Mouse (Mus musculus): Measurements from ENCODE around the gene Nop2. TPM values are rescaled to one million over a fixed set of nuclear protein-coding genes. Genes with fewer than 3 reads are reported as not detected.
A peak's percentile ranks its signal among the peaks of the same experiment; 100 is the strongest.

Nop2 gene
- total RNA-seq, 2 experiments from 2014 or later, result 36.5 to 36.8 TPM

DNA sequence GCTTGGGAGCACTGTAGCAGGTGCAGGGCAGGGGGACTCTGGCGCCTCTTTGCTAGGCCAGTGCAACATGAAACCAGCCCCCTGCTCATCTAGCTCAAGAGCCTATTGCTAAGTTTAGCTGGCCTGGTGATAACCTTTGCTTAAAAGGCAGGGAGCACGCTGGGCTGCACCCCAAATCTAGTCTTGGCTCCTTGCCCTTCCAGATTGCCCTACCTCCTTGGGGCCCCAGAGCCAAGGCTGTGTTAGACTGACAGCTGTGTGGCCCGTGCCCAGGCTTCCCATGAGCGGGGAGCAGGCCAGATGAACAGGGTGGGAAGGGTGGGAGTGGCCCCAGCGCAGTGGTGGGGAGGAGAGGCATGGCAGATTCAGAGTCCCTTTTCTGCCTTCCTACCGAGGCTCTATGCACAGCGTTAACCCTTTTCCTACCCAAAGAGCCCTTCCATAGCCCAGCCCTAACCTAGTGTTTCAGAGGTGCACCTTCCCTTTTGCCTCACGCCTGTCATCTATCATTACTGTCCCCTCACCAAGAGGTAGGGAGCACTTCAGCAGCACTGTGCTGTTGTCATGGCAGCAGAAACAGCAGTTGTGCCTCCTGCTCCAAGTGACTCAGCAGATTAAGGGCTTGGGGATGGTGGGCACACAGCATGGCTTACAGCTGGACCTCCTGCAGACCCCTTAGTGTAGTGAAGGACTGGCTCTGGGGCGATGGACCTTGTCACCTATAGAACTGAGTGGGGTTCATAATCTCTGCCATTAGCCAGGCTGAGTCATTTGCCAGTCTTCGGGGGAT, 35.3 kb downstream of the Nop2 start:
- no peak for DNase-seq (ENCODE audit: low spot score in 2 of 2)

DNA sequence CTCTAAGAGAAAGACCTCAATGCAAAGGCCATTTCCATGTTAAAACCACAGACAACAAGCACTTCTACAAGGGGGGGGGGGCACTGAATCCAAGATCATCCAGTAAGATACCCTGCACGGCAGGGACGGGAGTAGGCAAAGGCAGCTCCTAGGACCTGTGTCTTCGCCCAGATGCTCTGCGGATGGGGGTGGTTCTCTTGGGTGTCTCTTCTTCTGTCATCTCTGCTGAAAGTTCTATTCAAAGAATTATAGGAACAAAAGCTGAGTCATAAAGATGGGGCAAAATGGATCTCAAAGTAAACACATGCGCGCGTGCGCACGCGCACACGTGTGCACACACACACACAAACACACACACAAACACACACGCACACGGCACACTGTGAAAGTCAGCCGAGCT, 36.4 kb downstream of the Nop2 start:
- no peak for DNase-seq (ENCODE audit: low spot score in 2 of 2)

DNA sequence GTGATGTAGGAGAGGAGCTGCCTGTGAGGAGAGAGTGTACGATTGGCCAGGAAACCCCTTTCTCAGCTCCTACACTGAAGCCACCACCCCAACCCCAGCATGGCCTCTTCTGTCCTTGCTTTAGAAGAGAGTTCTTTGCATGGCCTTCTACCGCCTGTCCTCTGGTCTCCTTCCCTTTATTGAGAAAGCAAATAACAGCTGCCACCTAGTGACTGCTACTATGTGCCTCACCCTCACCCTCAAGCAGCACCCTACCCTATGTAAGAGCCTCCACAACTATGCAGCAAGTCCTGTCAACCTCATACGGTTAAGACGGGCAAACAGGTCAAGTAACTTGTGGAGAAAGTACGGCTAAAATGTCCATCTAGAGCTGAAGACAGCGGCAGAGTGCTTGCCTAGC, 38.5 kb downstream of the Nop2 start:
- DNase-seq (ENCODE audit: low spot score in 2 of 2), result no peak

DNA sequence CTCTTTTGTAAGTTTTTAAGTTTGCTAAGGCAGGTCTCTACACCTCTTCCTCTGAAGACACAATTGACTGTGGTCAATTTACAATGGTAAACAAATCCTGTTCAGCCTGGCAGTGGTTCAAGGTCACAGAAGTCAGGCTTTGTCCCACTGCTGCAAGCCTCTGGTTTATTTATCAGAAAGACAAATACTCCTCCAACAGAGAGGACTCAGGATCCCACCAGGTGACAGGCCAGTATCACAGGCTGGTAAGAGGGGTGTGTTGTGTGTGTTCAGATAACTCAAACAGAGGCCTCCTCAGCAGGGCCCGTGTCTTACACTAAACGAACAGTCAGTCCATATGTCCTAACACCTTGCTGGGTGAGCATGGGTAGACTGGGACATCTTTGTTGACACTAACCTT, 40.8 kb downstream of the Nop2 start:
- no peak for DNase-seq (ENCODE audit: low spot score in 2 of 2)

DNA sequence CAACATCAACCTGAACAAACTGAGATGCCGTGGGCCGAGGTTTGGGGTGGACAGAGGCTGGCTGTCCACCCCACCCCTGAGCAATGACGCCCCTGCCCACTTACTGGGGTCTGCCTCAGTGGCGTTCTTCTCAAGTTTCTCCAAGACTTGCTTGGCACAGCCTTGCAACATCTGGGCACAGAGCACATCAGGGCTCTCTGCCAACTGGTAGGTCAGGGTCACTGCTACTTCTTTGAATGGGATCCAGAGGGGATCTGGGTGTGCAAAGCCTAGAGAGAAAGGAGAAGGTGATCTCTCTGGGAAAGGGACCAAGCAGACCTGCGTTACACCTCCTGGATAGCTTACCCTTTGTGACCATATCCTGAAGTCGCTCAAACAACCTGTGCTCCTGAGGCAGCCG, 41.5 kb downstream of the Nop2 start:
- peak in 1 of 2 experiments; percentile 40 for DNase-seq (ENCODE audit: low spot score in 2 of 2)

DNA sequence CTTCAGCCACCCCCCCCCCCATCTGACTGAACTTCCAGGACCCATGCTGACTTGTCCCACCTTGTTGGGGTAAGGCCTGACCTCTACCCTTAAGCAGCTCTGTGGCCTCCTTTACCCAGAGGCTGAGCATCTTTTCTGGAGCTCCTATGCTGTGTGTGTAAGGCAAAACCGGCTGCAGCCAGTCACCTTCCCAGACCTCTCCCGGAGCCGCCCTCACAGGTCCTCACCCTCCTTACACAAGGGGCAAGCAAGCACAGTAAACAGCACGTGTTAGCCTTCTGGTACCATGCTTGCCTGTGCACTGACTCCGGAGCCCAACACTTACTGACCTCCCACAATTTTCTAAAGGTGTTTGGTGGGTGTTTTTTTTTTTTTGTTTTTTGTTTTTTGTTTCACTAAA, 43.8 kb downstream of the Nop2 start:
- DNase-seq (ENCODE audit: low spot score in 2 of 2), result no peak

DNA sequence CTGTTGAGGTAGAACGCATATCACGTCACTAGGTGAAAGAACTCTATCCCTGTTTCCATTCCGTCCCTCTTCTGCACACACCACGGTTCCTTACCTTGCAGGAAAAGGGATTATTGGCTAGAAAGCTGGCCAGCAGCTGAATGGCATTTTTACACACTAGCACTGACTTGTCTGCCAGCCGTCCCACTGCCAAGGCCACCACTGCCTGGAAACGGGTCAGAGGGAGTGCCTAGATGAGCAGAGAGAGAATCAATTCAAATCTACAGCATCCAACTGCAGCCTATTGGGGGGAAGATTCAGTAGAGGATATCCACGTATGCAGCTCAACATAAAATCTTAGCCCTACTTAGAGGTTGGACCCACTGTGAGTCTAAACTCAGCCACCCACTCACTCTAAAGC, 47.9 kb downstream of the Nop2 start:
- DNase-seq (ENCODE audit: low spot score in 2 of 2), result no peak

DNA sequence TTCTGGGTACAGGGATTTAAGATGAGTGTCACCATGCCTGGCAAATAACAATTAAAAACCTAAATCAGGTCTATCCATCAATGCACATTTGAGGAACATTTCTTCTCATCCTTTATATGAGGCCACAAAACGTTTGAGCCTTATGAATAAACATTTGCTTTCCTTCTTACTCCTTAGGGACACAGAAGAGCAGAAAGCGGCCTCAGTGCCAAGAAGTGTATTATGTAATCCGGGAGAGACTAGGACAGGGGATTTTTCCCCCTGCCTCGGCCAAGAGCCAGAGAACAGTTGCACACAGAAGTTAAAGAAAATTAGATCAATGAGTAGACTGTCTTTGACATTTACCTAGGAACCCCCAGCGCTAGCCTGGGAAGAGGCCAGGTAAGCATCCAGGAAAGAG, 50.4 kb downstream of the Nop2 start:
- no peak for DNase-seq (ENCODE audit: low spot score in 2 of 2)

DNA sequence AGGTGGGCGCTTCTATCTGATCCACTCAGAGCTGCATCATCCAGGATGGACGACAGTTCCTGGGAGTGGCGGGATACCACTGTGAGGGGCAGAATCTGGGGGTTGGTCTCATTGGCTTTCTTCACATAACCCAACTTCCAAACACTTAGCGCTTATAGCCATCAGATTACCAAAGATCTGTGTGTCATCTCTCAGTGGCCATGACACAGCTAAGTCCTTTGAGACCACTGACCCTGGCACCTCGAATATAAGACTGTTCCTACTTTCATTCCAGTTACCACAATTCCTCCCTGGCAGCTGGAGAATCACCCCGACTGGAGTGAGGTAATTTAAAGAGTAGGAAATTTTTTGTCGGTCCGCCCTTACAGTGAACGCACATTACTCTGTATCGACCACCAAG, 54.5 kb downstream of the Nop2 start:
- DNase-seq (ENCODE audit: low spot score in 2 of 2), result no peak

DNA sequence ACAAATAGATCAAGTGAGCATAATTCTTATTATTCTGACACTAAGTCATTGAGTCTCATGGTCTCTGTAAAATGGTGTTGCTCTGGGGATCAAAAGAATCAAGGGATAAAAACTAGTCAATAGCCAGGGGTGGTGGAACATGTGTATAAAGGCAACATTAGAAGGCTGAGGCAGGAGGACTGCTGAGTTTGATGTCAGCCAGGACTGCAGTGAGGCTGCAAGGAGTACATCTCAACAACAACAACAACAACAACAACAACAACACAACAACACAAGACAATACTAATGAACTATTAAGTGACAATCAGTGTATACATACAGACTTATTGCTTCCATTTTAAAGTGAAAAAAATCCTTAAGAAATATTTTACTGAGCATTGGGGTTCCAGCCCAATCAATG, 59.1 kb downstream of the Nop2 start:
- DNase-seq (ENCODE audit: low spot score in 2 of 2), result no peak

DNA sequence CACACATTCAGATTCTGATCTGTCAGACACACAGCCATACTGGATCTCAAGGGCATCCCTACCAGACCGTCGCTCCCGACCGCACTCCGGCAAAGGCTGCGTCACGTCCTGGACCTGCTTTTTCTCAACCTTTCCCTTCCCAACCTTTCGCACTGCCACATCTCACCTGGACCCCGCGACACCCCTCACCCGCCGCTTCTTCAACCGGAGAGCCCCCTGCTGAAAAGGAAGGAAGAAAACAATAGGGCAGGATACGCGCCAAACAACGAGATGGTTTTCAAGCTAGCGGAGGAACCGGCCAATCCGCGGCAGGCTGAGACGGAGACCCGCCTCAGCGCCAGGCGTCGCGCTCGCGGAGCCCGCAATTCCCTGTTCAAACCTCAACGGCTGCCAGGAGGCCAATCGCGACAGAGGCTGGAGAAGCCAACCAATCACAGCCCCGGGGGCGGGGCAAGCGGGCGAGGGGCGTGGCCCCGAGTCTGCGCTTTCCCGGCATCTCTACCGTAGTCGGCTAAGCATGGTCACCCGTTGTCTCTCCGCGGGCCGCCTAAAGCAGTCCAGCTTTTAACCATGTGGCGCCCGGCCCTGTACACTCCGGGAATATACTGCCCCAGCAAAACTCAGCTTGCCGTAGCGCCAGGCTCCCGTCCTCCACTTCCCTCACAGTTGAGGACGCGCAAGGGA, 59.8 kb downstream of the Nop2 start, which contains the start of the genes Ncapd2 and Mrpl51:
TSS of gene Ncapd2 (minus strand) at position 370 of the 684 bp plus-strand sequence.
TSS of gene Mrpl51 (plus strand) at position 470 of the 684 bp plus-strand sequence.
- DNase-seq (ENCODE audit: low spot score in 2 of 2), result peak; percentile 93 to 95

DNA sequence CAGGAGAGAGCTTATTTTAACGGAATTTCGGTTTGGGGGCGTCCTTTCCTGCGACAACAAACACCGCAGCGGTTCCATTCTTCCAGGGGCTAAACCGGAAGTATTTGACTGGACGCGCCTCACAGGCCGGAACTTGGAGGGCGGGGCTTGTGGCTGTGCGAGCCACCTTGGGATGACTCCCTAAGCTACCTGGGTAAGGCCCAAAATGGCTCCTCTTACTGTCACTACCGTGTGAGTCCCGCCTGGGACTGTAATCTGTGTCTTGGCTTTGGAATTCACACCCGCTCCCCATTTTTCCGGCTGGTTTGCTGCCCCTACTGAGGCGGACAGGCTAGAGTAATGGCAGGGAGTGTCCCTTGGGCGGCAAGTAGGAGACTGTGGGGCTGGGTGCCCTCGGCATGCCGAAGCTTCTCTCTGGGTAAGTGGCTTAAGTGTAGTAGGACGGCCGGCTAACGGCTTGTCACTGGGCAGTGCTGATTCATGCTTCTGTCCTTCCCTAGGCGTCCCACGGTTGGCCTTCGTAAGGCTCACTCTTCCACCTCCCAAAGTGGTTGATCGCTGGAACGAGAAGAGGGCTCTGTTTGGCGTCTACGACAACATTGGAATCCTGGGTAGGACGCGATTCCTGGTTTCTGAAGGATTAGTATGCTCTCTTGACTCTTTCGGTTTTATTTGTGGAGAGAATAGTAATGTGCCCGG, 60.5 kb downstream of the Nop2 start:
- peak; percentile 66 to 88 for DNase-seq (ENCODE audit: low spot score in 2 of 2)

DNA sequence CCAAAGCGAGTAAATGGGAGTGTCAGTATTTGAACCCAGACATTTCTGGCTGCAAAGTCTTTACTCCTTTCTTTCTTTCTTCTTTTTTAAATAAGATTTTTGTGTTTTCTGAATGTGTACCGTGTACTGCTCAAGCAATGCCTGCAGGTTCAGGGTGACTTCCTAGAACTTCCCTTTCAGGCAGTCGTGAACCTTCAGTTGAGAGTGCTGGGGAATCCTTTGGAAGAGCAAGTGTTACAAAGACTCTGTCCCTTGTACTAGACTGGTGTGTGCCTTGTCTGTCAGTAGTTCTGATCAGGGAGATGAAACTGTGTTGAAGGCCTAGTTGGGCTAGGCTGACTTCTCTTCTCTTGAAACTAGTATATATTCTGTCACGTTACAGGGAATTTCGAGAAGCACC, 61.1 kb downstream of the Nop2 start:
- no peak for DNase-seq (ENCODE audit: low spot score in 2 of 2)

DNA sequence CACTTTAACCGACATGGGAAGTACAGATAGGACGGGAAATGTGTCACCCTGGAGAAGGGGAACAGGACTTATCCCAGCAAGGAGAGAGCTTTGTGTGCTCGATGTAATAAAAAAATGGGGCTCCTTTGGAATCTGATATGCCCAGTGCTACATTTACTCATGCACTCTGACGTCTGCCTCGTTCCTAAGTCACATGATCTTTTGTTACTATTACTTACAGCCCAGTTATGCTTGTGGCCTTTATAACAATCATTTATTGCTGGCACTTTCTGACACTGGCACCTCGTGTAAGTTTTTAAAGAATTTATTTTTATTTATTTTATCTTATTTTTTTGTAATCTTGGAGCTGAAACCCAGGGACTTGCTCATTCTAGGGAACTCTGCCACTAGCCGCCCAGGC, 61.7 kb downstream of the Nop2 start:
- no peak for DNase-seq (ENCODE audit: low spot score in 2 of 2)

Small RNA genes lying within 50 kb of the gene (microRNA-seq; reads per million reads assigned to microRNA genes)
- gene Mir7045, result 0.79 reads per million

Other genes with a start within 250 kb of the Nop2 start
- gene Cd4, start 243.7 kb upstream of the Nop2 start, total RNA-seq (2021), result under 1 TPM; 0.62 to 0.84 TPM
- 1 to 10 TPM; 1.5 to 1.7 TPM for gene Lag3, start 220.2 kb upstream of the Nop2 start, total RNA-seq (2021)
- gene Ptms, start 211.8 kb upstream of the Nop2 start, total RNA-seq (2021), result 100 to 1,000 TPM; 692 to 728 TPM
- 100 to 1,000 TPM; 257 to 265 TPM for gene Mlf2, start 200.5 kb upstream of the Nop2 start, total RNA-seq (2021)
- 100 to 1,000 TPM; 143 to 151 TPM for gene Cops7a, start 166.4 kb upstream of the Nop2 start, total RNA-seq (2021)
- 10 to 100 TPM in 1 of 2 experiments, 1 to 10 TPM in 1; 6.2 to 11.1 TPM for gene Pianp, start 135.2 kb upstream of the Nop2 start, total RNA-seq (2021)
- 10 to 100 TPM; 60.6 to 67.6 TPM for gene Zfp384, start 122.8 kb upstream of the Nop2 start, total RNA-seq (2021)
- 100 to 1,000 TPM; 118 TPM for gene Ing4, start 92.1 kb upstream of the Nop2 start, total RNA-seq (2021)
- 1 to 10 TPM; 7.3 to 8.0 TPM for gene Acrbp, start 82.2 kb upstream of the Nop2 start, total RNA-seq (2021)
- 1 to 10 TPM in 1 of 2 experiments, under 1 TPM in 1; 0.84 to 1.0 TPM for gene Lpar5, start 64.0 kb upstream of the Nop2 start, total RNA-seq (2021)
- gene Chd4, start 35.9 kb upstream of the Nop2 start, total RNA-seq (2021), result 100 to 1,000 TPM; 227 to 264 TPM
- gene Iffo1, start 13.3 kb downstream of the Nop2 start, total RNA-seq (2021), result 10 to 100 TPM; 42.7 to 49.9 TPM
- 1,000 to 10,000 TPM; 1,146 to 1,218 TPM for gene Gapdh, start 34.6 kb downstream of the Nop2 start, total RNA-seq (2021)
- 100 to 1,000 TPM in 1 of 2 experiments, 10 to 100 TPM in 1; 95.5 to 107 TPM for gene Ncapd2, start 59.8 kb downstream of the Nop2 start, total RNA-seq (2021)
- 100 to 1,000 TPM; 155 to 168 TPM for gene Mrpl51, start 59.9 kb downstream of the Nop2 start, total RNA-seq (2021)
- 10 to 100 TPM; 42.5 to 44.0 TPM for gene Vamp1, start 83.6 kb downstream of the Nop2 start, total RNA-seq (2021)
- 10 to 100 TPM; 10.2 to 11.3 TPM for gene Tapbpl, start 100.0 kb downstream of the Nop2 start, total RNA-seq (2021)
- gene Cd27, start 105.1 kb downstream of the Nop2 start, total RNA-seq (2021), result under 1 TPM; 0.36 to 0.68 TPM
- not detected for gene Tuba3a, start 154.1 kb downstream of the Nop2 start, total RNA-seq (2021)
- gene Ltbr, start 182.0 kb downstream of the Nop2 start, total RNA-seq (2021), result 10 to 100 TPM; 88.9 to 89.8 TPM
- gene Scnn1a, start 188.8 kb downstream of the Nop2 start, total RNA-seq (2021), result 1 to 10 TPM; 1.7 to 4.5 TPM
- 100 to 1,000 TPM; 219 to 241 TPM for gene Tnfrsf1a, start 217.5 kb downstream of the Nop2 start, total RNA-seq (2021)
- gene Plekhg6, start 248.9 kb downstream of the Nop2 start, total RNA-seq (2021), result under 1 TPM; 0.59 to 0.62 TPM

Data from adrenal gland, postnatal 4 days (tissue).